Mouse (Mus musculus): Measurements from ENCODE around the gene Nrd1.
A peak's percentile ranks its signal among the peaks of the same experiment; 100 is the strongest.

Nrd1 gene

DNA sequence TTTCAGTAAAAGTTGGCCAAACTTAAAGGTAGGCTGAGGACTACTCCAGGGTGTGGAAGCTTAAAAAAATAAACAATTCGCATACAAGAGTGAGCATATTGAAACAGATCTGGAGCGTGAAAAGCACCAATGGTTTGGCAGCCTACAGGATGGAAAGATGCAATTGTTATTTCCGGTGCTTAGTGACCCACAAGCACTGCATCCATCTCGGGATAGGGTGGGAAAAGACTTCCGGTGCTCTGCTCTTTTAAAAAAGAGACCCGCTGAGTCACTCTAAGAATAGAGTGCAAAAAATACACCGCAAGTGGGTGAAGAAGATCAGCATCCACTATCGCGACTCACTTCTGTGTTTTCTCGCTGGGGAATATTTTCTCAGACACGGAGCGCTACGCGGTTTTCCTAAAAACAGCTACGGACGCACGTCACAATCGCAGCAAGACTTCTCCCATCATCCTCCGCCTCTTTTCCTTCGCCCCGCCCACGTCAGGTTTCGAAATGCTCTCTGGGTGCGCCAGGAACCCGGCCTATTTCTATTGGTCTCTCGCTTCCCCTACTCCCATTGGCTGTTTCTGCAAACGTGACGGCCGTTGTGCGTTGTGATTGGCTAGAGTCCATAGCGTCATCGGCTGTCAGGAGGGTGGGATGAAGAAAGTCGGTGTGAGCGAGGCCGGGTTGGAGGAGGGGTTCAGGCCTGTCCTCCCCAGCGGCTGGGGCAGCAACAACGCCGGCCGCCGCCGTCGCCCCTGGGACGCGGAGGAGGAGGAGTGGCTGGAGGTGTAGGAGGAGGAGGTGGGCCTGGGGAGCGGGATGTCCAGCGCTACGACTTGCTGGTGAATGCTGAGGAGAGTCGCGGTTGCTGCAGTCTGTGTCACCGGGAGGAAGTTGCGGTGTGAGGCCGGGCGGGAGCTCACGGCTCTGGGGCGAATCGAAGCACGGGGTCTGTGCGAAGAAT lies at the start of gene Nrd1:
Gene Nrd1, plus strand, starts transcription at position 657 of the 952 bp plus-strand sequence.
- peak; percentile 100 for DNase-seq (ENCODE audit: low read depth, low spot score)

DNA sequence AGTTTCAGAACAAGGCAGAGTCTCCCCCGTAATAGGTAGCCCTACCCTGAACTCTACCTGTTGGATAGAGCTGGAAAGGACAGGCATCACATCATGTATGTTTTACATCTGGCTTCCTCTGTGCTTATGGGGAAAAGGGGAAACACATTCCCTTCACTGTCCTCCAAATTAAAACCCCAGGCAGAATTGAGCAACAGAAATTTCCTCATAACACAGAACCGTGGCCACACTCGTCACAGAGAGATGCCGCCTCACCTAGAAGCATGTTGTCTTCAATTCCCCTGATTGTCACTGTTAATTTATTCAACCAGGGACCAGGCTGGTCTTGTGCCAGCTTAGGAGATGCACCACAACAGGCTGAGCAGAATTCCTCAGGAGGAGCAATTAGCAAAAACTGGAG lies 48.8 kb upstream of the Nrd1 start:
- DNase-seq (ENCODE audit: low read depth, low spot score), result no peak

DNA sequence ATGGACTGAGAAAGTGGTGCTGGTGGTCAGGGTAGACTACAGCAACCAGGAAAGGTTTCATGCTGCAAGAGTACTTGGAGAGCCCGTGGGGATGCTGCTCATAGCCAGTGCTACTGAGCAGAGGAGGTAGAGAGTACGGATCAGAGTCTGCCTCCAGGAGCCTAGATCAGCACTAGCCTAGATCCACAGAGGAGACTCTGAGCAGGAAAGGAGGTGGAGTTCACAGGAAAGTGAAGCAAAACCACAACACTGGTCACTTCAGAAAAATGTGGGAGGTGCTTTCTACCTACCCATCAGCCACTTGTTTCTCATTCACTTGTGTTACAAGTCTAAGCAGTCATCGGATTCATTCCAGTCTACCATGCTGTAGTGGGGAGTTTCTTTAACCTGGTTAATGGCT lies 40.8 kb upstream of the Nrd1 start:
- no peak for DNase-seq (ENCODE audit: low read depth, low spot score)

DNA sequence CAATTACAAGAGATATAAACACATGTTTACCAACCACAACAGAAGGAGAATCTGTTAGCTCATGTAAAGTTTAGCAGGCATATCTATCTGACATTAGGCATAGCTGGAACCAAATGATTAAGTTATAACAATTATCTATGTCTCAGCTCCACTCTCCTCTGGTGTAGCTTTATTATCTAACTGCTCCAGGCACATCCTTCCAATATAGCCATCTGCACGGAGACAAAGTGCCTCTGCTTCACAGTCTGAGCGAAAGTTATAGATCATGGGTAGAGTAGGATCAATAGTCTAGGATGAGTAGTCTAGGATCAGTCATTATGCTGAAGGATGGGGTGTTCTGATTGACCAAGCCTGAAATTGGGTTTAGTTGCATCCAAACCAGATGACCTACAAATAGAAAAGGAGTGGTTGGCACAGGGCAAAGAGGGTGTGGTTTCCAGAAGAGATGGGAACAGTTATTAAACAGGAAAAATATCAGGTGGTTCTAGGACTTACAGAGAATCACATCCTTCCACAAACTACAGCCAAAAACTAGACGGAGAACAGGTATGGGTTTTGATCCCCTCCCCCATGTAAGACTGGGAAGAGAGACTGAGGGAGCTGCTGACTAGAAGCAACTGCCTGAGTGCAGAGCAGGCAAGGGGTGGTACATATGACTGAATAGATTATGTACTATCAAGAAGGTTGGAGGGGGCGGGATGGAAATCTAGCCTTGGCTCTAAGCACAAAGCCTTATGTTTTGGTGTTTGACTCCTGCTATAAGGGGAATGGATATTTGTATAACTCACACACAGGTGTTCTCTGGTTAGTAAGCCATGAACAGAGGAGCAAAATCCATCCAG lies 39.6 kb upstream of the Nrd1 start:
- no peak for DNase-seq (ENCODE audit: low read depth, low spot score)

DNA sequence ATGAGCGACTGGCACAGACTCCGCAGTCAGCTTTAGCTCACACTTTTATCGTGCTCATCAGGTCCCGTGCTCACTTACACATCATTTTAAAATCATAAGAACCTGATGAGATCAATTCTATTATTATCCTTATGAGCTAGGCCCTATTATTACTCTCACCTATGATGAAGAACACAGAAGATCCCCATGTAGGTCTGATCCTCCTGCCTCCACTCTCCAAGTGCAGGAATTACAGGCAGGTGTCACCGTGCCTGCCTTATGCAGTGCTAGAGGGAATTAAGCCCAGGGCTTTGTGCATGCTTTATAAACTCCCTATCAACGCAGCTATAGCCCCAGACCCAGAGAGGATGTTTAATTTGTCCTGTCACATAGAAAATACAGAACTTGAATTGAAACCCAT lies 37.4 kb upstream of the Nrd1 start:
- DNase-seq (ENCODE audit: low read depth, low spot score), result no peak

DNA sequence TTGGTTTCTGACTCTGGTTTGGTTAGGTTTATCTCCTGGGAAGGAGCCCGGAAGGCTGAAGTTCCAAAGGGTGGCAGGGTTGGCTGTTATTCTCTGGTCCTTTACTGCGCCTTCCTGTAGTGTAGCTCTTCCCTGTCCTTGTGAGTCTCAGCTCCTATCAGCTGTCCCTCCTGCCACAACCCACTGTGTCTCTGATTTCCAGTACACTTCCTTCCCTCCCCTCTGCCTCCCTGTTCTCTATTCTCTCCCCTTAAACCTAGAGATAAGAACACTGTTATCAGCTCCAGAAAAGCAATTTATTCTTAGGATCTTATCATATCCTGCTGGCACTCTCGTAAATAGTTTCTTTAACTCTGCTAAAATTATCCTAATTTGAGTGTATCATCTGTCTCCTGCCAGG lies 30.9 kb upstream of the Nrd1 start:
- no peak for DNase-seq (ENCODE audit: low read depth, low spot score)

DNA sequence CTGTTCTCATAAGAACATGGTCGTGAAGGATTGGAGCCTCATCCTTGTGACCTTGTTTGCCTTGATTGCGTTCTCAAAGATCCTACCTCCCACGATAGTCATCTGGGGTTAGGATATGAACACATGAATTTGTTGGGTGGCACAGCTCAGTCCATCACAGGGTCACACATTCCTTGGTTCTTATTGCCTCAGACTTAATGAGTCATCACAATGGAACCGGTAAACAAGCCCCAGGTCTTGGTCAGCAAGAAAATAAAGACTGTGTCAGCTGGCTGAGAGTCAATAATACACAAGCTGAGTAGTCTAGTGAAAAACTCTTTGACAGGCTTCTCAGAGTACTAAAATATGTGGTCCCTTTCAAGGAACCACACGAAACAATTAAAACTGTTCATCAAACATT lies 29.4 kb upstream of the Nrd1 start:
- no peak for DNase-seq (ENCODE audit: low read depth, low spot score)

DNA sequence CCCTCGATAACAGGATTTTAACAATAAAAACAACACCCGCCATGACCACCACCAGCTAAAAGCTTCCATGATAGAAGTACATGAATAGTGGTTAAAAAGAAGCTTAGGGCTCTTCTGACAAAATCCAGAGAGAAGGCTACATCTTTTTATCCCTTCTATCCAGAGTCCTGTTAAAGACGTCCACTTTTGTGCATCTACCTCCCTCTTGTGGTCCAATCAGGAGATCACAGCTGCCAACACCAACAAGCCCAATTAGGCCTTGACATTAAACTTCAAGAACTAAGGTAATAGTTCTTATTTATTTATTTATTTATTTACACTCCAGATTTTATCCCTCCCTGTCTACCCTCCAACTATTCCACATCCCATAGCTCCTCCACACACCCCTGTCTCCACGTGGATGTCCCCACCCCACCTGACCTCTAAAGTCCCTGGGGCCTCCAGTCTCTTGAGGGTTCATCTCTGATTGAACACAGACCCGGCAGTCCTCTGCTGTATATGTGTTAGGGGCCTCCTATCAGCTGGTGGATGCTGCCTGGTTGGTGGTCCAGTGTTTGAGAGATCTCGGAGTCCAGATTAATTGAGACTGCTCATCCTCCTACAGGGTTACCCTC lies 23.9 kb upstream of the Nrd1 start:
- DNase-seq (ENCODE audit: low read depth, low spot score), result peak; percentile 67

DNA sequence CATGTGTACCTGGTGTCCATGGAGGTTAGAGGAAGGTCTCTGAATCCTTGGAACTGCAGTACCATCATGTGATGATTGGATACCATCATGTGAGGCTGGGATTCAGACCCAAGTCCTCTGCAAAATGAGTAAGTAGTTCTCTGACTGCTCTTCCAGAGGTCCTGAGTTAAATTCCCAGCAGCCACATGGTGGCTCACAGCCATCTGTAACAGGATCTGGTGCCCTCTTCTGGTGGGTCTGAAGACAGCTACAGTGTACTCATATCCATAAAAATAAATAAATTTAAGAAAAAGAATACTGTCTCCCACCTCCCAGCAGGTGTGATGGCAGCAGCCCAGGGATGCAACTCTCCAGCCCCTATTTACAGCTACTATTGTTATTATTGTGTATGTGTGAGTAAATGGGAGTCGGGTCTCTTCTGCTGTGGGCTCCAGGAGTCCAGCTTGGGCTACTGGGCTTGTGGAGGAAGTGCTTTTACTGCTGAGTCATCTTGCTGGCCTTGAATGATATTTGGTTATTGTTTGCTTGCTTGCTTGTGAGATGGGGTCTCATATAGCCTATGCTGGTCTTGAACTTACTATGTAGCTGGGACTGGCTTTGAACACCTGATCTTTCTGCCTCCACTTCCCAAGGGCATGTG lies 13.5 kb upstream of the Nrd1 start:
- DNase-seq (ENCODE audit: low read depth, low spot score), result peak; percentile 76

DNA sequence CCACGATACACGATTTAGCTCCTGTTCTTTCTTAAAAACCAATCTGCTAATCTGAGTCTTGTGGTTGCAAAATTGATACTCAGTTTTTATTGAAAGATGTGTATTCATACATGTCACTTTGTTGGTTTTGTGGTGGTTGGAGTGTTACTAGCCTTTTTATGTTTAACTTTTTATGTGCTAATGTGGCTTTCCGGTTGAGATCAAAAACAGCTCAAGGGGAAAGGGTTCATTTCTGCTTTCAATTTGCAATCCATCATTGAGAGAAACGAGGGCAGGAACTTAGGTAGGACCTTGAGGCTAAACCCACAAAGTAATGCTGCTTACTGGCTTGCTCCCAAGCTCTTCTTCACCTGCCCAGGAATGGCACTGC lies 13.0 kb upstream of the Nrd1 start:
- no peak for DNase-seq (ENCODE audit: low read depth, low spot score)

DNA sequence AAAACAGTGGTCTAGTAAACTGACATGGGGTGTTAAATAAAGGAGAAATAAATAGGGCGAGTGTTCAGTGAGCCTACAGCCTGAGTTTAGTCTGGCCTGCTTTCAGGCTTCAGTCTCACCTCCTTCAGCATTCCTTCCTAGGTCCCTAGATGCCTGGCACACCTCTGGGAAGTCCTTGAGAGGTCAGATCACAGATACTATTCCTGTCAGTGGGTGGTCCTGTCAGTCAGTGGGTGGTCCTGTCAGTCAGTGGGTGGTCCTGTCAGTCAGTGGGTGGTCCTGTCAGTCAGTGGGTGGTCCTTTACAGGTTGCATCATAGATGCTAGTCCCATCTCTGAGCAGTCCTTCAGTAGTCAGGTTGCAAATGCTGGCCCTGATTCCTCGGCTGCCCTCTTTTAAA lies 11.0 kb upstream of the Nrd1 start:
- peak; percentile 24 for DNase-seq (ENCODE audit: low read depth, low spot score)

DNA sequence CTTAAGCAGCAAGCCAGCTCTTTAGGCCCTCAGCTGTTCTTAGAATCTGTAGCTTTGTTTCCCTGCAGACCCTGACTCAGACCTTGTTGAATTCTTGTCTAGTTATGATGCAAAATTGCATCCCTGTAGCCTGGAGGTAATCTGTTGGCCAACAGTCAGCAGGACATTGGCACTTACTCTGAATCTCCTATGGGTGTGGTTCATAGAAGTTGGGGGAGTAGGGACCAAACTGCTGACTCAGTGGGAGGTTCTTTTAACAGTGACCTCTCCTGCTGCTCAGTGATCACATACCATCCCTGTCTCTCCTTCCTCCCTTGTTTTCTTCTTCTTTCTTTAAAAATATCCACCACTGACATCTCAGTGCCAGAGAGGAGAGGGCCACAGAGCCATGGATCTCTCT lies 10.4 kb upstream of the Nrd1 start:
- DNase-seq (ENCODE audit: low read depth, low spot score), result peak; percentile 50

DNA sequence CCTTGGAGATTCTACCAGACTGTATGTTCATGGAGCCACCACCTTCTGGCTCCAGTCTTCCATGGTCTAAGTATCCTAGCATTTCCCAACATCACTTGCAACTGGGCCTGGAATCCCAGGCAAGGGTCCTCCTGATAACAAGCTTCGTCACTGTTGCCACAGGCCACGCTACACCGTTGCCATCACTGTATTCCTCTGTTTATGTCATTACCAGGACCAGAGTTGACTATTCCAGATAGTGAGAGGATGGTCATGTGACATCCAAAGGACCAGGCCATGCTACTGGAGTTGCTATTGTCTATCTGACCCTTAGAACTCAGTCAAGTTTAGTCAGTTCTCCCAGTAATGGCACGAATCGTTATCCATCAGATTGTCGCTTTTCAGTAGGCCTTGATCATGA lies 9.9 kb upstream of the Nrd1 start:
- DNase-seq (ENCODE audit: low read depth, low spot score), result no peak

DNA sequence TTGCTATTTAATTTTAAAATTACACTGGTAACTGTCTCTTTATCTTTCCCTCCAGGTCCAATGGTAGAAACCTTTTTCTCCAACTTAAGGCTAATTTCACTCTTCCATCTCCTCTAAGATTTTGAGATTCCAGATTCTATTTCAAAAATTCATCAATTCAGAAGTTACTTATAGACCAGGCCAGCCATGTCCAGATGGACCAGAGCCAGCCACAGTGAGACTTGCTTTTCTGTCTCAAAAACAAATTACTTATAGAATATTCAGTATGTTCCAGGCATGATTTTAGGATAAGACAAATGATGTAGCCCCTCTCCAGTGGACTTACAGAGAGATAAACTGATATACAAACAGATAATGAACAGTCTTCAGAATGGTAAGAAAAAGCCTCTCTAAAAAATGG lies 8.6 kb upstream of the Nrd1 start:
- no peak for DNase-seq (ENCODE audit: low read depth, low spot score)

DNA sequence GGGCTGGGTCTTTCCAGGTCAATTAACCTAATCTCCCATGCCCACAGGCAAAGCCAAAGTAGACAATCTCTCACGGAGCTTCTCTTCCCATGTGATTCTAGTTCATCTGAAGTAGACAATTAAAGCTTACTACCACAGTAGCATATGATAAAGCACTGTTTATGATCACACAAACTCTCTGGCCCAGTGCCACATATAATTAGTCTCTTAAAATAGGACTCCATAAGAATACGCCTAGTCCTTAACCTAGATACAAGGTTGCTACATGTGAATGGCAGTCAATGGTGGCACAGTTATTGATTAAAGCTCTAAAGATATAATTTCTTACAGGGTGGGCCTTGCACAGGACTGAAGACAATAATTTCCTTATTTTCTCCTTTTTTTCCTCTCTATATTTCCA lies 7.5 kb upstream of the Nrd1 start:
- no peak for DNase-seq (ENCODE audit: low read depth, low spot score)

DNA sequence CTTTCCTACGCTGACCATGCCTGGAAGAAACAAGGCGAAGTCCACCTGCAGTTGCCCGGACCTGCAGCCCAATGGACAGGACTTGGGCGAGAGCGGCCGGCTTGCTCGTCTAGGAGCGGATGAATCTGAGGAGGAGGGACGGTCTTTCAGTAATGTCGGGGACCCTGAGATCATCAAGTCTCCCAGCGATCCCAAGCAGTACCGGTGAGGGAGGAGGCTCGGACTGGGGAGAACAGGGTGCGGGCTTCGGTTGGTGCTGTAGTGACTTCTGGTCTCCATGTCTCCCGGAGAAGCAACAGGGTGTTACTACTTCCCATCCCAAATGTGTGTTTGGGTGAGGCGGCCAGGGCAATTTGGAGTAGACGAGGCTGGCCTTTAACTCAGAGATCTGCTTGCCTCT lies 506 bp downstream of the Nrd1 start:
- peak; percentile 44 for DNase-seq (ENCODE audit: low read depth, low spot score)

DNA sequence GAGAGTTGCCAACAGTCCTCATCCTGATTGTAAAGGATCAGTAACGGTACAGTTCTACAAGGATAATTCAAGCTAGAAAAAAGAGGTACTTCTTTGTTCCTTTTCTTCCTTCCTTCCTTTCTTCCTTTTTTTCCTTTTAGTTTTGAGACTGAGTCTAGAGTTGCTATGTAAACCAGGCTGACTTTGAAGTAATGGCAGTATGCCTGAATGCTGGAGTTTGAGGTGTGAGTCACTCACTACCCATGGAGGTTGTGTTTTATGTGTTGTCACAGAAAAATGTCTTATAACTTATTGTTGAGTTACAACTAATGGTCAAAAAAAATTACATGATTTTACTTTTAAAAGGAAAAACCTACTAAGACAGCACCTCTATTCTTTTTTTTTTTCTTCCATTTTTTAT lies 7.6 kb downstream of the Nrd1 start:
- DNase-seq (ENCODE audit: low read depth, low spot score), result no peak

DNA sequence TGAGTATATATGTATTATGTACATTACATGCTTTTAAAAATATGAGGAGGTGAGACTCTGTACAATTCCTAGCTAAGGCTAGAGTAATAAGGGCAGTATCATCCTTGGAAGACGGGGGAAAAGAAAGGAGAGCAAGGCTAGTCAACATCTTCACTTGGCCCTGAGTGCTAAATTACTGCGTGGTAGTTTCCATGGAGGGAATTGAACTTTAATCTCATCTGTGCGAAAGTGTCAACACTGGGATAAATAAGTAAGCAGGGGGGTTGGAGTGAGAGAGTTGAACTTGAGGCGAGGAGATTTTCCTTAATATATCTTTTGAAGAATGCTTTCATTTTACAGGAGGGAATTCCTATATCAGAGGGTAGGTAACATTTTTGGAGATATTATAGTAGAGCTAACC lies 13.6 kb downstream of the Nrd1 start:
- no peak for DNase-seq (ENCODE audit: low read depth, low spot score)

DNA sequence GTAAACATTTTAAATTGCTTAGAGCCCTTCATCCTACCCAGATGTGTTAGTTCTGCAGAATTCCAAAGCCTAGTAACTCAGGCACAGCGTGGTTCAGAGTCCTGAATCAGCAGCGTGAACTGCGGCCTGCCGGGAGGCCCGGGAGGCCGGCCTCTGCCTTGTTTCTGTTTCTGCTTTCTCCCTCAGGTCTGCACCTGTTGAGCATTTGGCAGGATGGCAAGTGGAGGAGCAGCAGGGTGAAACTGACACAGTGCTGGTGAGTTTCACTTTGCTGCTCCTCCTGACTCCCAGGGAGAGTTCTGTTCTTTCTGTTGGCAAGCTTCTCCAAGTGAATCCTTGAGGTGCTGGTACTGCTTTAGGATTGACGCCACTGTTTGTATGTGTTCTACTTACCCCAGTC lies 17.0 kb downstream of the Nrd1 start:
- DNase-seq (ENCODE audit: low read depth, low spot score), result no peak

DNA sequence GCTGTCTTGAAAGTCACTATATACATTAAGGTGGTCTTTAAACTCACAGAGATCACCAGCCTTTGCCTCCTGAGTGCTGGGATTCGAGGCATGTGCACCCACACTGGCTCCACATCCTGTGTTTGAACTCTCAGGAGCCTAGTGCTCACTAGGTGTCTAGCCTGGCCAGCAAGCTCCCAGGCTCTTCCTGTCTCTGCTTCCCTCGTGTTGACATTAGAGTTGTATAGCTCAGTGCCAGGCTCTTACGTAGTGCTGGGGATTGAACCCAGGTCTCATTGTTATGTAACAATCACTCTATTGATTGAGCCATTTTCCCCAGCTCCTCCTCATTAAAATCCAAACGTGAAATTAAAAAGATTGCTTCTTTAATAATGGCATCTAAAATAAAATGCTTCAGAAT lies 18.8 kb downstream of the Nrd1 start:
- no peak for DNase-seq (ENCODE audit: low read depth, low spot score)

DNA sequence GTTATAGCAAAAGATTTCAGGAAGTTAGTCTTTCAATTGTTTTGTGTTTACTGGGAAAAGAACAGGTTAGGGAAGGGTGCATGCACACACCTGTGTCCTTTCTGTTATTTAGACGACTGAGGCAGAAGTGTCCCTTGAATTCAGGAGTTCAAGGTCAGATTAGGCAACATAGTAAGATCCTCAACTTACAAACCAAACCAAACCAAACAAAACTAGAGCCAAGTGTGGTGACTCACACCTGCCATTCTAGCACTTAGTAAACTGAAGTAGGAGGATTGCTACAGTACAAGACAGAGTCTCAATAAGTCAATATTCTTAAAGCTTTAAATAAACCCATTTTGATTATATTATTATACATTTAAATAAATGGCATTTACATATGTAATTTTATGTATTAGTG lies 21.5 kb downstream of the Nrd1 start:
- DNase-seq (ENCODE audit: low read depth, low spot score), result no peak

DNA sequence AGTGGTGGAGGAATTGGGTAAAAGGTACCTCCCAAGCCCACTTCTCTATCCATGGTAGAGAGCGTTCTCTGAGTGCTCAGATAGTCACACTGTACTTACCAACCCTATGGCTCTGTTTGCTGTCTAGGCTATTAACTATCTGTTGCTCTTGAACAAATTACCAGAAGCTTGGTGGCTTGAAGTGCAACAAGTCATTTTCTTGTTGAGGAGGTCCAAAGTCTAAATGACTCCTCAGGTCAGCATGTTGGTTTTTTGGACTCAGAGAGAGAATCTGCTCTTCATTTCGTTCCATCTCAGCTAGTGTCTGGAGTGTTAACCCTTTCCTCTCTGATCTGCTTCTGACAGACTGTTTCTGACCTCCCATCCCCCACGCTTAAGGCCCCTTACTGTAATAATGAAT lies 24.6 kb downstream of the Nrd1 start:
- no peak for DNase-seq (ENCODE audit: low read depth, low spot score)

Measured in R1 (cell line).